ENCODE assay signal across 14 mouse cellular contexts in genomic region chr5:66572086-66572855, GRCm38 (mm10). TPM values are rescaled to one million over a fixed set of nuclear protein-coding genes. Genes with fewer than 3 reads are reported as not detected.
DNase-seq lines count a peak whose midpoint lies in the region; ATAC-seq and TF ChIP-seq lines count a peak whose summit lies in the region.
"Had no signal": no experiment of that assay in that cellular context is flagged by ENCODE, and none has a peak within 500 bp of the region (broad histone marks: within the 10 kb centered on the region; RNA-seq: fewer than 3 reads in every experiment).

No protein-coding gene starts in this region.

- no peak for ATAC-seq in forebrain, embryonic 15.5 days (replicated peaks)
- ATAC-seq in forebrain, postnatal 0 days, result no peak
- no peak for ATAC-seq in cerebellum, adult (ENCODE audit: insufficient number of reproducible peaks, low FRiP score, low TSS enrichment)
- ATAC-seq: activated CD4-positive, CD25-positive, alpha-beta regulatory T cell, adult 4 months had no signal

- H3K36me3 ChIP-seq in forebrain, embryonic 15.5 days, result no peaks in the 10 kb centered on the region
- no peaks in the 10 kb centered on the region for H3K36me3 ChIP-seq in forebrain, postnatal 0 days (ENCODE audit: insufficient read depth)
- H3K36me3 ChIP-seq: hindbrain, embryonic 15.5 days; midbrain, embryonic 10.5 days had no signal

- no peak overlapping the region for H3K9ac ChIP-seq in forebrain, embryonic 15.5 days (replicated peaks)
- H3K9ac ChIP-seq in forebrain, postnatal 0 days, result no peak overlapping the region
- H3K9ac ChIP-seq: hindbrain, embryonic 15.5 days had no signal

- H3K9me3 ChIP-seq in forebrain, embryonic 15.5 days, result no peaks in the 10 kb centered on the region
- H3K9me3 ChIP-seq in forebrain, postnatal 0 days (ENCODE audit: low read length), result no peaks in the 10 kb centered on the region
- H3K9me3 ChIP-seq: hindbrain, embryonic 15.5 days; midbrain, embryonic 10.5 days had no signal

- DNase-seq in forebrain, postnatal 0 days, result no peak
- DNase-seq in lung, adult 18-20 months, result peak; percentile 43 to 60
- DNase-seq in lung, postnatal 4 days, result no peak
- peak; percentile 20 for DNase-seq in lung, adult 2 months
- DNase-seq in skeletal muscle tissue, adult 2 months (ENCODE audit: low read depth, low spot score), result peak; percentile 61
- DNase-seq in layer of hippocampus, postnatal 10 days (ENCODE audit: low spot score in 2 of 2), result no peak
- DNase-seq: cerebellum, postnatal 14 days; heart, adult 18-20 months; thymus, postnatal 14 days had no signal

- WGBS in forebrain, embryonic 15.5 days, result 76% methylated on average over 13 of the region's 13 CpGs
- 75% methylated on average over 13 of the region's 13 CpGs for WGBS in forebrain, postnatal 0 days
- WGBS in lung, adult 2 months, result 68% methylated on average over 13 of the region's 13 CpGs

- no peak for TF ChIP-seq CTCF in forebrain, postnatal 0 days (IDR thresholded peaks at IDR 0.05; ENCODE audit: low read depth)
- no peak for TF ChIP-seq CTCF in lung, adult 2 months (IDR thresholded peaks at IDR 0.05; ENCODE audit: insufficient read depth, low read length)

- no peak overlapping the region for H3K4me2 ChIP-seq in forebrain, embryonic 15.5 days (replicated peaks)
- H3K4me2 ChIP-seq in forebrain, postnatal 0 days (ENCODE audit: low read depth), result no peak overlapping the region
- H3K4me2 ChIP-seq: hindbrain, embryonic 15.5 days had no signal

- H3K4me3 ChIP-seq in forebrain, embryonic 15.5 days, result no peak overlapping the region
- no peak overlapping the region for H3K4me3 ChIP-seq in forebrain, postnatal 0 days (ENCODE audit: low read depth, low read length)
- no peak overlapping the region for H3K4me3 ChIP-seq in lung, adult 2 months (replicated peaks; ENCODE audit: extremely low read depth, low read depth, low read length)
- H3K4me3 ChIP-seq: hindbrain, embryonic 15.5 days; midbrain, embryonic 10.5 days had no signal

- no peak for TF ChIP-seq POLR2A in lung, adult 2 months (IDR thresholded peaks at IDR 0.05; ENCODE audit: borderline replicate concordance, extremely low read depth, low read depth, low read length)

- 0 out of 2 replicates have a peak overlapping the region, but pooled peaks have one; percentile 11 for H3K27ac ChIP-seq in forebrain, embryonic 15.5 days (replicated peaks)
- H3K27ac ChIP-seq in forebrain, postnatal 0 days (ENCODE audit: low read depth, low read length), result no peak overlapping the region
- H3K27ac ChIP-seq: hindbrain, embryonic 15.5 days had no signal

- H3K27me3 ChIP-seq in forebrain, embryonic 15.5 days, result no peaks in the 10 kb centered on the region
- no peaks in the 10 kb centered on the region for H3K27me3 ChIP-seq in forebrain, postnatal 0 days (ENCODE audit: insufficient read depth, low read length)
- H3K27me3 ChIP-seq: hindbrain, embryonic 15.5 days had no signal

- peaks cover 13% of the 10 kb centered on the region for H3K4me1 ChIP-seq in forebrain, embryonic 15.5 days
- 0 out of 2 replicates have a peak, but pooled peaks cover 3% of the 10 kb centered on the region for H3K4me1 ChIP-seq in forebrain, postnatal 0 days (ENCODE audit: insufficient read depth)
- H3K4me1 ChIP-seq in lung, adult 2 months (ENCODE audit: control insufficient read depth, insufficient read depth, low read length), result peaks cover 18% of the 10 kb centered on the region; the same call in 1 of the 2 replicates

RNA-seq across cellular contexts. Expression of gene Apbb2, which starts 46.3 kb away (rescaled TPM):
- 85.6 and 85.8 TPM in 2 replicates for polyA plus RNA-seq in forebrain, embryonic 15.5 days (2015; fragmentation: Nextera tagmentation; extraction: Ambion mirVana)
- total RNA-seq in forebrain, postnatal 0 days (2014; rRNA removed), result 54.5 and 64.6 TPM in 2 replicates
- 56.2 and 77.2 TPM in 2 replicates for polyA plus RNA-seq in forebrain, postnatal 0 days (2015; fragmentation: Nextera tagmentation; extraction: Ambion mirVana)
- 11.7 and 24.6 TPM in 2 replicates for polyA plus RNA-seq in lung, adult 2 months (2012; rRNA removed)
- total RNA-seq in layer of hippocampus, postnatal 10 days (2021), result 10 to 100 TPM; 65.5 to 66.8 TPM

Comparison
In these comparisons a context has a peak if more than half of its experiments do, and no peak if none do; other contexts are left out.
1. DNase-seq: peak in lung, adult 18-20 months (2 of 2), lung, adult 2 months (single experiment) and skeletal muscle tissue, adult 2 months (single experiment); none in forebrain, postnatal 0 days (single experiment), lung, postnatal 4 days (0 of 2) and layer of hippocampus, postnatal 10 days (0 of 2).